Mouse (Mus musculus) heart, embryonic 10.5 days (tissue): ENCODE results near the gene Tecpr1. TPM values are rescaled to one million over a fixed set of nuclear protein-coding genes. Genes with fewer than 3 reads are reported as not detected.

Experiments used
- DNase-seq: peaks from one replicate; pipeline ENCODE4 v3.0.0-alpha.2; 2017; ENCODE audit warnings: low spot score
- H3K27ac ChIP-seq: fragments of 300-500 bp; sonication (generic); 2 replicates; pipeline ENCODE4 v1.5.1; 2016; ENCODE audit warnings: mild to moderate bottlenecking
- H3K27me3 ChIP-seq: fragments of 300-500 bp; sonication (generic); 2 replicates; pipeline ENCODE4 v1.6.1; 2016; ENCODE audit warnings: mild to moderate bottlenecking; ENCODE audit not compliant: poor library complexity, insufficient read depth, severe bottlenecking
- H3K36me3 ChIP-seq: fragments of 300-500 bp; sonication (generic); 2 replicates; pipeline ENCODE4 v1.6.1; 2016; ENCODE audit warnings: mild to moderate bottlenecking, moderate library complexity
- H3K4me1 ChIP-seq: fragments of 300-500 bp; sonication (generic); 2 replicates; pipeline ENCODE4 v1.6.1; 2016; ENCODE audit warnings: mild to moderate bottlenecking
- H3K4me3 ChIP-seq: fragments of 300-500 bp; sonication (generic); 2 replicates; pipeline ENCODE4 v1.5.1; 2016; ENCODE audit warnings: mild to moderate bottlenecking, moderate library complexity
- H3K9me3 ChIP-seq: fragments of 300-500 bp; sonication (generic); 2 replicates; pipeline ENCODE4 v1.6.1; 2016; ENCODE audit warnings: mild to moderate bottlenecking, moderate library complexity
- WGBS: fragments of 180-500 bp; shearing (Covaris S2); methylation state at CpG from one replicate; pipeline ENCODE4 v1.1.7; 2016; 5-methylcytosine and 5-hydroxymethylcytosine counted together
- polyA plus RNA-seq: library from polyadenylated mRNA; unstranded; fragments of >200 nt; fragmentation: Nextera tagmentation; extraction: Ambion mirVana; gene quantifications from 2 replicates; pipeline ENCODE4 v1.2.1, GENCODE M21; 2016

Gene Tecpr1
- polyA plus RNA-seq, 1 experiment from 2014 or later = 15.1 TPM

GRCm38 (mm10) chr5:144181249-144181648, 42.2 kb downstream of the Tecpr1 start:
- H3K27ac ChIP-seq = no peak overlapping the region
- WGBS = 89% methylated on average over 7 of the region's 7 CpGs
- H3K4me3 ChIP-seq = no peak overlapping the region
- DNase-seq = no peak
- H3K4me1 ChIP-seq = peaks cover 36% of the 10 kb centered on the region
- H3K36me3 ChIP-seq = peaks cover 53% of the 10 kb centered on the region
- no peaks in the 10 kb centered on the region for H3K9me3 ChIP-seq
- no peaks in the 10 kb centered on the region for H3K27me3 ChIP-seq

GRCm38 (mm10) chr5:144178216-144178615, 45.2 kb downstream of the Tecpr1 start:
- WGBS = 73% methylated on average over 6 of the region's 6 CpGs
- Histone ChIP-seq H3K36me3 (peaks cover 63% of the 10 kb centered on the region), H3K4me1 (peaks cover 24% of the 10 kb centered on the region), H3K9me3 (no peaks in the 10 kb centered on the region), H3K4me3 (no peak overlapping the region), H3K27me3 (no peaks in the 10 kb centered on the region), H3K27ac (no peak overlapping the region)
- DNase-seq = no peak

GRCm38 (mm10) chr5:144173648-144174047, 49.8 kb downstream of the Tecpr1 start:
- Histone ChIP-seq H3K27ac (no peak overlapping the region), H3K9me3 (no peaks in the 10 kb centered on the region), H3K36me3 (peaks cover 89% of the 10 kb centered on the region), H3K4me3 (no peak overlapping the region), H3K4me1 (0 out of 2 replicates have a peak, but pooled peaks cover 6% of the 10 kb centered on the region), H3K27me3 (no peaks in the 10 kb centered on the region)
- DNase-seq = no peak
- WGBS = 91% methylated on average over 18 of the region's 18 CpGs

GRCm38 (mm10) chr5:144169275-144169975, 54.0 kb downstream of the Tecpr1 start:
- Histone ChIP-seq H3K27me3 (no peaks in the 10 kb centered on the region), H3K9me3 (no peaks in the 10 kb centered on the region), H3K27ac (no peak overlapping the region), H3K4me3 (no peak overlapping the region), H3K36me3 (peaks cover 69% of the 10 kb centered on the region), H3K4me1 (no peaks in the 10 kb centered on the region)
- no peak for DNase-seq
- 90% methylated on average over 8 of the region's 8 CpGs for WGBS

- DNase-seq = no peak
- peaks cover 16% of the 10 kb centered on the region; the same call in 1 of the 2 replicates for H3K4me1 ChIP-seq
- 78% methylated on average over 3 of the region's 3 CpGs for WGBS
- H3K27me3 ChIP-seq = no peaks in the 10 kb centered on the region
- no peaks in the 10 kb centered on the region for H3K9me3 ChIP-seq
- H3K27ac ChIP-seq = no peak overlapping the region
- peaks cover 47% of the 10 kb centered on the region for H3K36me3 ChIP-seq
- H3K4me3 ChIP-seq = no peak overlapping the region
Measured at GRCm38 (mm10) chr5:144165756-144166155, 57.7 kb downstream of the Tecpr1 start.

GRCm38 (mm10) chr5:144162813-144163517, 60.5 kb downstream of the Tecpr1 start:
- no peak for DNase-seq
- H3K4me1 ChIP-seq = peaks cover 16% of the 10 kb centered on the region; the same call in 1 of the 2 replicates
- 85% methylated on average over 10 of the region's 10 CpGs for whole genome bisulfite sequencing

GRCm38 (mm10) chr5:144162080-144162812, 61.2 kb downstream of the Tecpr1 start:
- Histone ChIP-seq H3K4me1 (peaks cover 21% of the 10 kb centered on the region), H3K27me3 (no peaks in the 10 kb centered on the region), H3K27ac (no peak overlapping the region), H3K4me3 (no peak overlapping the region), H3K9me3 (no peaks in the 10 kb centered on the region), H3K36me3 (peaks cover 46% of the 10 kb centered on the region)
- 75% methylated on average over 5 of the region's 5 CpGs for WGBS
- no peak for DNase-seq

More at GRCm38 (mm10) chr5:144162813-144163517, 60.5 kb downstream of the Tecpr1 start:
- no peaks in the 10 kb centered on the region for H3K9me3 ChIP-seq
- H3K27me3 ChIP-seq = no peaks in the 10 kb centered on the region
- H3K27ac ChIP-seq = no peak overlapping the region
- H3K4me3 ChIP-seq = no peak overlapping the region
- peaks cover 41% of the 10 kb centered on the region for H3K36me3 ChIP-seq

- H3K4me1 ChIP-seq = peaks cover 24% of the 10 kb centered on the region
- no peak overlapping the region for H3K27ac ChIP-seq
- peaks cover 37% of the 10 kb centered on the region for H3K36me3 ChIP-seq
- no peaks in the 10 kb centered on the region for H3K27me3 ChIP-seq
- WGBS = 92% methylated on average over 8 of the region's 8 CpGs
- no peak overlapping the region for H3K4me3 ChIP-seq
- DNase-seq = no peak
- no peaks in the 10 kb centered on the region for H3K9me3 ChIP-seq
Measured at GRCm38 (mm10) chr5:144159137-144159536, 64.3 kb downstream of the Tecpr1 start.

- Histone ChIP-seq H3K4me1 (peaks cover 24% of the 10 kb centered on the region), H3K27ac (no peak overlapping the region), H3K4me3 (no peak overlapping the region), H3K27me3 (no peaks in the 10 kb centered on the region), H3K36me3 (peaks cover 32% of the 10 kb centered on the region), H3K9me3 (no peaks in the 10 kb centered on the region)
- 55% methylated on average over 4 of the region's 4 CpGs for WGBS
- DNase-seq = no peak
Measured at GRCm38 (mm10) chr5:144158604-144159003, 64.8 kb downstream of the Tecpr1 start.

- Histone ChIP-seq H3K9me3 (no peaks in the 10 kb centered on the region), H3K4me3 (no peak overlapping the region), H3K27me3 (no peaks in the 10 kb centered on the region), H3K4me1 (peaks cover 8% of the 10 kb centered on the region), H3K36me3 (peaks cover 45% of the 10 kb centered on the region), H3K27ac (no peak overlapping the region)
- no peak for DNase-seq
- WGBS = 37% methylated on average over 7 of the region's 7 CpGs
Measured at GRCm38 (mm10) chr5:144154528-144154927, 68.9 kb downstream of the Tecpr1 start.

- WGBS = 85% methylated on average over 4 of the region's 4 CpGs
- no peak overlapping the region for H3K4me3 ChIP-seq
- DNase-seq = no peak
- H3K36me3 ChIP-seq = peaks cover 41% of the 10 kb centered on the region
- no peaks in the 10 kb centered on the region for H3K9me3 ChIP-seq
- H3K27ac ChIP-seq = no peak overlapping the region
- H3K4me1 ChIP-seq = no peaks in the 10 kb centered on the region
- H3K27me3 ChIP-seq = no peaks in the 10 kb centered on the region
Measured at GRCm38 (mm10) chr5:144151270-144151669, 72.1 kb downstream of the Tecpr1 start.

GRCm38 (mm10) chr5:144149530-144149929, 73.9 kb downstream of the Tecpr1 start:
- Histone ChIP-seq H3K36me3 (peaks cover 49% of the 10 kb centered on the region), H3K27me3 (no peaks in the 10 kb centered on the region), H3K4me1 (no peaks in the 10 kb centered on the region), H3K4me3 (no peak overlapping the region), H3K9me3 (no peaks in the 10 kb centered on the region), H3K27ac (no peak overlapping the region)
- WGBS = 88% methylated on average over 4 of the region's 4 CpGs
- DNase-seq = no peak

GRCm38 (mm10) chr5:144146898-144147297, 76.5 kb downstream of the Tecpr1 start:
- no peaks in the 10 kb centered on the region for H3K4me1 ChIP-seq
- H3K27me3 ChIP-seq = no peaks in the 10 kb centered on the region
- no peak overlapping the region for H3K27ac ChIP-seq
- no peaks in the 10 kb centered on the region for H3K9me3 ChIP-seq
- H3K36me3 ChIP-seq = peaks cover 53% of the 10 kb centered on the region
- no peak overlapping the region for H3K4me3 ChIP-seq
- no peak for DNase-seq
